Mouse (Mus musculus) CH12.LX (cell line): ENCODE results near the gene Scn4b.

Experiments used
- CTCF ChIP-seq, 2 experiments: IDR thresholded peaks in 1 of 2; conservative IDR thresholded peaks in 1 of 2; 2 replicates each; pipeline ENCODE4 v1.5.1; 2011 to 2012; ENCODE audit warnings: low read depth in 2 of 2, low read length in 2 of 2, improper control_type of control experiment in 1 of 2, inconsistent platforms in 1 of 2, mild to moderate bottlenecking in 1 of 2, moderate library complexity in 1 of 2
- EP300 ChIP-seq: IDR thresholded peaks from 2 replicates; pipeline ENCODE4 v1.6.1; 2011; ENCODE audit warnings: low read length, improper control_type of control experiment
- ETS1 ChIP-seq: conservative IDR thresholded peaks from 2 replicates; pipeline ENCODE4 v1.6.1; 2012; ENCODE audit warnings: low read depth, mild to moderate bottlenecking, inconsistent platforms, low read length, improper control_type of control experiment, moderate library complexity
- IRF4 ChIP-seq: IDR thresholded peaks from 2 replicates; pipeline ENCODE4 v1.6.1; 2014; ENCODE audit warnings: low read depth, mild to moderate bottlenecking, inconsistent platforms, low read length, improper control_type of control experiment
- MAFK ChIP-seq: IDR thresholded peaks from 2 replicates; pipeline ENCODE4 v1.6.1; 2011; ENCODE audit warnings: low read length, improper control_type of control experiment; ENCODE audit not compliant: insufficient replicate concordance
- MEF2A ChIP-seq: IDR thresholded peaks from 2 replicates; pipeline ENCODE4 v1.6.1; 2014; ENCODE audit warnings: low read depth, mild to moderate bottlenecking, inconsistent platforms, low read length, improper control_type of control experiment, borderline replicate concordance
- POLR2A ChIP-seq: IDR thresholded peaks from 2 replicates; pipeline ENCODE4 v1.6.1; 2011; ENCODE audit warnings: low read depth, mild to moderate bottlenecking, improper control_type of control experiment, low read length
- ZMIZ1 ChIP-seq: IDR thresholded peaks from 2 replicates; pipeline ENCODE4 v1.6.1; 2012; ENCODE audit warnings: low read depth, mild to moderate bottlenecking, inconsistent platforms, low read length, improper control_type of control experiment

DNA sequence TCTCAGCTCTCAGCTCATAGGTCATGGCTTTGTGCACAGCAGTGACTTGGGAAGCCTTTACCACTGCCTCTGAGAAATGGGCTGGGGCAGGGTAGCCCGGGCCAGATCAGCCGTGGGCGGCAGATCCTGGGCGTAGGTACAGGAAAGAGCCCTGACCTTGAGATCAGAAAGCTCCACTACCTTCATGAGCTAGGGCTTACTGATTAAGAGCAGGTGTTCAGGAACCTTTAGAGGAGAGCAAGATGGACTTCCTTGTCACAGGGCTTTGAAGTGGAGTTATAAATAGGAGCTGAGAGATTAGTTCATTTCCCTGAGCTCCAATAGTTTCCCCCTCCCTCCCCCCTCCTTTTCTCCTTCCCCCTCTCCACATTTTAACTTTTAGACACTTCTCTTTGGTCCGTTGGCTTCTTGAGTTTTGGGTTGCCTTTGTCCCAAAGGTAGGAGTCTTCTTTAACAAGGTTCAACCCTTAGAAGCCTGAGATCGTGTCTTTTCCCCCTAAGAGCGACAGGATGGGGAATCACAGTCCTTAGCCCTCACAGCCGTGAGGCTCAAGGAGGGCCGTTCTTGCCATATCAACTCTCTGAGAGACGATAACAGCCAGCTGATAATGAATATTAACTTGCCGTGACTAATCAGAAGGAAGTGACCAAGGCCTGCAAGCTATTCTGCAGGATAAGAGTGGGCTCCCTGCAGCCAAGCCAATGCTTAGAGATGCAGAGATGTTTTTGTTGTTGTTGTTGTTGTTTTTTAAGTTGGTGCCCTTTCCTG is 34.8 kb upstream of the Scn4b start:
- TF ChIP-seq ZMIZ1 (no peak), EP300 (no peak), CTCF (conservative IDR thresholded peaks at IDR 0.05 in 1 of 2, IDR thresholded peaks at IDR 0.05 in 1 of 2; ENCODE audit: low read depth in 2 of 2, low read length in 2 of 2) (no peak), MEF2A (no peak), POLR2A (no peak), ETS1 (no peak), MAFK (no peak), IRF4 (no peak)
